ENCODE assay signal across 18 mouse cellular contexts in genomic region chr9:14666071-14666470, GRCm38 (mm10). TPM values are rescaled to one million over a fixed set of nuclear protein-coding genes. Genes with fewer than 3 reads are reported as not detected.
"Had no signal": no experiment of that assay in that cellular context is flagged by ENCODE, and none has a peak within 500 bp of the region (broad histone marks: within the 10 kb centered on the region; RNA-seq: fewer than 3 reads in every experiment).

No protein-coding gene starts in this region.

- H3K9ac ChIP-seq: liver, embryonic 14.5 days; lung, embryonic 14.5 days; midbrain, embryonic 12.5 days; neural tube, embryonic 12.5 days had no signal

- H3K27me3 ChIP-seq: midbrain, embryonic 12.5 days; neural tube, embryonic 12.5 days had no signal

- H3K4me2 ChIP-seq: lung, embryonic 14.5 days; midbrain, embryonic 12.5 days; neural tube, embryonic 12.5 days had no signal

- H3K36me3 ChIP-seq: midbrain, embryonic 10.5 days; midbrain, embryonic 12.5 days; neural tube, embryonic 12.5 days had no signal

- DNase-seq: lung, adult 18-20 months; lung, embryonic 14.5 days; lung, postnatal 10 days; lung, postnatal 4 days; midbrain, embryonic 14.5 days; retina, postnatal 1 day; right cerebral cortex, adult 18-20 months; spleen, adult 18-20 months; thymus, adult 18-20 months; thymus, postnatal 14 days; thymus, postnatal 36 days had no signal

- H3K4me3 ChIP-seq: midbrain, embryonic 10.5 days; midbrain, embryonic 12.5 days; neural tube, embryonic 12.5 days had no signal

- H3K4me1 ChIP-seq: midbrain, embryonic 10.5 days; midbrain, embryonic 12.5 days; neural tube, embryonic 12.5 days had no signal

- H3K27ac ChIP-seq: liver, embryonic 14.5 days; midbrain, embryonic 10.5 days; midbrain, embryonic 12.5 days; neural tube, embryonic 12.5 days had no signal

- H3K9me3 ChIP-seq: midbrain, embryonic 10.5 days; midbrain, embryonic 12.5 days; neural tube, embryonic 12.5 days had no signal

- ATAC-seq: midbrain, embryonic 16.5 days had no signal

RNA-seq across cellular contexts. Expression of gene Amotl1, which starts 21.2 kb away (rescaled TPM):
- total RNA-seq: megakaryocyte, adult 5-6 weeks; megakaryocyte-erythroid progenitor cell, adult 5-6 weeks had no signal
